Mouse (Mus musculus) heart, postnatal 0 days (tissue): ENCODE results near the gene Mgat5b.

Experiments
- CTCF ChIP-seq: IDR thresholded peaks from 2 replicates; pipeline ENCODE4 v1.5.1; 2016; ENCODE audit warnings: antibody characterized with exemption, control low read depth, low read depth
- EP300 ChIP-seq: IDR thresholded peaks from 2 replicates; pipeline ENCODE4 v1.6.1; 2016; ENCODE audit warnings: antibody characterized with exemption, low read depth

- TF ChIP-seq CTCF (no peak), EP300 (no peak)
Observed at GRCm38 (mm10) chr11:116974341-116974740, 55.7 kb downstream of the Mgat5b start.
